9 mouse cellular contexts compared by ENCODE assay signal in genomic region chr11:4308514-4309450, GRCm38 (mm10). TPM values are rescaled to one million over a fixed set of nuclear protein-coding genes. Genes with fewer than 3 reads are reported as not detected.
A peak's percentile ranks its signal among the peaks of the same experiment; 100 is the strongest.
DNase-seq lines count a peak whose midpoint lies in the region; ATAC-seq and TF ChIP-seq lines count a peak whose summit lies in the region.
"Had no signal": no experiment of that assay in that cellular context is flagged by ENCODE, and none has a peak within 500 bp of the region (broad histone marks: within the 10 kb centered on the region; RNA-seq: fewer than 3 reads in every experiment).

No protein-coding gene starts in this region.

- TF ChIP-seq EP300 in heart, adult 2 months (IDR thresholded peaks at IDR 0.05; ENCODE audit: insufficient read depth, low read depth, low read length), result no peak

- intact Hi-C loops in heart, adult 2 months (cut with DNase I), result no loop called here

- no peak for TF ChIP-seq CTCF in heart, adult 2 months (IDR thresholded peaks at IDR 0.05)
- TF ChIP-seq CTCF in thymus, adult 2 months (IDR thresholded peaks at IDR 0.05; ENCODE audit: borderline replicate concordance, control insufficient read depth, extremely low read depth, insufficient read depth, low read length, poor library complexity), result no peak

- peak overlapping the region; percentile 60 for H3K27ac ChIP-seq in kidney, embryonic 15.5 days
- H3K27ac ChIP-seq in heart, adult 2 months, result peak overlapping the region; percentile 28
- no peak overlapping the region for H3K27ac ChIP-seq in thymus, adult 2 months (ENCODE audit: control insufficient read depth, insufficient read depth, low read length)
- H3K27ac ChIP-seq: macrophage had no signal

- H3K4me1 ChIP-seq in kidney, embryonic 15.5 days, result peaks cover 19% of the 10 kb centered on the region
- peaks cover 4% of the 10 kb centered on the region for H3K4me1 ChIP-seq in heart, adult 2 months (ENCODE audit: control insufficient read depth, insufficient read depth, low read length)
- no peaks in the 10 kb centered on the region for H3K4me1 ChIP-seq in thymus, adult 2 months (replicated peaks; ENCODE audit: control insufficient read depth, insufficient read depth, low read length)

- H3K4me3 ChIP-seq in kidney, embryonic 15.5 days (replicated peaks), result peak overlapping the region; percentile 16; the same call in 1 of the 2 replicates
- H3K4me3 ChIP-seq in heart, adult 2 months, result no peak overlapping the region
- no peak overlapping the region for H3K4me3 ChIP-seq in thymus, adult 2 months (ENCODE audit: control insufficient read depth, insufficient read depth, low read length)

- DNase-seq in kidney, postnatal 25 days, result no peak
- DNase-seq in brain, adult 2 months (ENCODE audit: low read depth, low spot score), result peak; percentile 31
- DNase-seq in heart, adult 2 months, result no peak
- peak; percentile 61 for DNase-seq in lung, postnatal 10 days
- peak; percentile 27 for DNase-seq in yolk sac, embryonic 10.5 days (ENCODE audit: low spot score)
- no peak for DNase-seq in frontal cortex, adult 2 months (ENCODE audit: extremely low spot score in 1 of 2, low spot score in 1 of 2)
- no peak for DNase-seq in thymus, adult 2 months

- ATAC-seq in kidney, embryonic 15.5 days (replicated peaks; ENCODE audit: low FRiP score), result peak; percentile 58; the same call in 1 of the 2 replicates

- no peaks in the 10 kb centered on the region for H3K79me2 ChIP-seq in heart, adult 2 months (replicated peaks; ENCODE audit: control insufficient read depth, insufficient read depth, low read length)

- no peak for TF ChIP-seq POLR2A in heart, adult 2 months (IDR thresholded peaks at IDR 0.05; ENCODE audit: insufficient read depth, low read depth, low read length)
- no peak for TF ChIP-seq POLR2A in thymus, adult 2 months (IDR thresholded peaks at IDR 0.05; ENCODE audit: control insufficient read depth, extremely low read depth, insufficient read depth, low read length, poor library complexity)

- no peaks in the 10 kb centered on the region for H3K9me3 ChIP-seq in kidney, embryonic 15.5 days (replicated peaks)

- 0 out of 2 replicates have a peak, but pooled peaks cover 3% of the 10 kb centered on the region for H3K27me3 ChIP-seq in kidney, embryonic 15.5 days
- H3K27me3 ChIP-seq in heart, adult 2 months (ENCODE audit: control insufficient read depth, insufficient read depth, low read length), result no peaks in the 10 kb centered on the region
- H3K27me3 ChIP-seq in thymus, adult 2 months (ENCODE audit: control insufficient read depth, insufficient read depth, low read length), result no peaks in the 10 kb centered on the region

- H3K4me2 ChIP-seq in kidney, embryonic 15.5 days, result peak overlapping the region; percentile 49

- WGBS in kidney, embryonic 15.5 days, result 30% methylated on average over 25 of the region's 25 CpGs
- WGBS in heart, adult 2 months, result 47% methylated on average over 25 of the region's 25 CpGs
- WGBS in thymus, adult 2 months, result 87% methylated on average over 25 of the region's 25 CpGs

- no peak overlapping the region for H3K9ac ChIP-seq in kidney, embryonic 15.5 days
- peak overlapping the region; percentile 11; the same call in 1 of the 2 replicates for H3K9ac ChIP-seq in heart, adult 2 months (ENCODE audit: low read depth, low read length)

- H3K36me3 ChIP-seq in kidney, embryonic 15.5 days, result no peaks in the 10 kb centered on the region
- no peaks in the 10 kb centered on the region for H3K36me3 ChIP-seq in heart, adult 2 months (ENCODE audit: control insufficient read depth, insufficient read depth, low read length)
- no peaks in the 10 kb centered on the region for H3K36me3 ChIP-seq in thymus, adult 2 months (ENCODE audit: control insufficient read depth, insufficient read depth, low read length)

RNA-seq across cellular contexts. Expression of gene Lif, which starts 51.4 kb away (rescaled TPM):
- polyA plus RNA-seq in kidney, embryonic 15.5 days (2015; fragmentation: Nextera tagmentation; extraction: Ambion mirVana), result 0.08 and 0.22 TPM in 2 replicates
- total RNA-seq in heart, adult 2 months (2021), result under 1 TPM; 0.21 to 0.36 TPM
- polyA plus RNA-seq in heart, adult 2 months (2012; rRNA removed), result 1.5 TPM in 2 replicates
- 0.36 TPM in 2 replicates for polyA plus RNA-seq in frontal cortex, adult 2 months (2012; rRNA removed)
- polyA plus RNA-seq in thymus, adult 2 months (2012; rRNA removed), result 1.7 and 2.2 TPM in 2 replicates

Comparison
In these comparisons a context has a peak if more than half of its experiments do, and no peak if none do; other contexts are left out.
1. DNase-seq: peak in brain, adult 2 months (single experiment), lung, postnatal 10 days (single experiment) and yolk sac, embryonic 10.5 days (single experiment); none in kidney, postnatal 25 days (0 of 2), heart, adult 2 months (0 of 2), frontal cortex, adult 2 months (0 of 2) and thymus, adult 2 months (single experiment).